Mouse (Mus musculus): ENCODE data around the gene Arl6ip5. TPM values are rescaled to one million over a fixed set of nuclear protein-coding genes. Genes with fewer than 3 reads are reported as not detected.

Arl6ip5 gene
- total RNA-seq (2021) = 100 to 1,000 TPM; 125 to 130 TPM
- long read RNA-seq, experiment 1, transcript Arl6ip5-201 (3 exons, 1,442 nt) = major isoform, 68 of 74 reads
- long read RNA-seq, experiment 1, partial matches to known transcripts = 6 of 74 reads
- long read RNA-seq, experiment 1, other reads (novel, unspliced or antisense) = 0 of 74 reads
- long read RNA-seq, experiment 2, transcript Arl6ip5-201 (3 exons, 1,442 nt) = major isoform, 26 of 28 reads
- long read RNA-seq, experiment 2, partial matches to known transcripts = 2 of 28 reads
- long read RNA-seq, experiment 2, other reads (novel, unspliced or antisense) = 0 of 28 reads

- DNase-seq = peak; percentile 92 to 94
These were observed at the start of gene Arl6ip5 for GRCm38 (mm10) chr6:97210191-97210961. TSS of gene Arl6ip5 (plus strand) at chr6:97210689.

- peak in 1 of 2 experiments; percentile 28 for DNase-seq
These were observed 34.8 kb upstream of the Arl6ip5 start for GRCm38 (mm10) chr6:97175716-97176115.

GRCm38 (mm10) chr6:97178491-97179366 lies 31.8 kb upstream of the Arl6ip5 start, which contains the start of gene Tmf1:
TSS of gene Tmf1 (minus strand) at chr6:97179122.
- peak; percentile 95 to 98 for DNase-seq

- DNase-seq = no peak
These were observed 31.1 kb upstream of the Arl6ip5 start for GRCm38 (mm10) chr6:97179367-97179828.

- DNase-seq = no peak
These were observed 10.1 kb upstream of the Arl6ip5 start for GRCm38 (mm10) chr6:97200437-97200836.

- no peak for DNase-seq
These were observed 8.0 kb upstream of the Arl6ip5 start for GRCm38 (mm10) chr6:97202477-97202876.

- DNase-seq = no peak
These were observed 6.1 kb upstream of the Arl6ip5 start for GRCm38 (mm10) chr6:97204252-97204869.

GRCm38 (mm10) chr6:97204952-97205351 lies 5.5 kb upstream of the Arl6ip5 start:
- no peak for DNase-seq

GRCm38 (mm10) chr6:97205439-97205885 lies 5.0 kb upstream of the Arl6ip5 start, which contains the start of gene Uba3:
TSS of gene Uba3 (minus strand) at chr6:97205647.
- DNase-seq = peak; percentile 99 to 100

- DNase-seq = no peak
These were observed 3.4 kb upstream of the Arl6ip5 start for GRCm38 (mm10) chr6:97207085-97207484.

GRCm38 (mm10) chr6:97208406-97208805 lies 2.1 kb upstream of the Arl6ip5 start:
- DNase-seq = peak; percentile 15 to 52

- no peak for DNase-seq
These were observed 1.3 kb upstream of the Arl6ip5 start for GRCm38 (mm10) chr6:97209201-97209600.

- no peak for DNase-seq
These were observed 738 bp upstream of the Arl6ip5 start for GRCm38 (mm10) chr6:97209751-97210150.

GRCm38 (mm10) chr6:97210962-97211601 lies 593 bp downstream of the Arl6ip5 start:
- DNase-seq = peak; percentile 35 to 66

GRCm38 (mm10) chr6:97211981-97212380 lies 1.5 kb downstream of the Arl6ip5 start:
- DNase-seq = peak; percentile 79 to 82

- DNase-seq = no peak
These were observed 5.8 kb downstream of the Arl6ip5 start for GRCm38 (mm10) chr6:97216154-97216821.

GRCm38 (mm10) chr6:97220672-97221071 lies 10.2 kb downstream of the Arl6ip5 start:
- DNase-seq = no peak

- peak in 1 of 2 experiments; percentile 34 for DNase-seq
These were observed 10.9 kb downstream of the Arl6ip5 start for GRCm38 (mm10) chr6:97221205-97222025.

- DNase-seq = no peak
These were observed 11.8 kb downstream of the Arl6ip5 start for GRCm38 (mm10) chr6:97222321-97222720.
